Mouse (Mus musculus): Measurements from ENCODE around the gene Kcna7.
"Not testable (repeated sequence)": the region's sequence is repeated elsewhere in the genome, so short reads cannot be mapped to it uniquely, and the experiment has no call there.

The Kcna7 gene

DNA sequence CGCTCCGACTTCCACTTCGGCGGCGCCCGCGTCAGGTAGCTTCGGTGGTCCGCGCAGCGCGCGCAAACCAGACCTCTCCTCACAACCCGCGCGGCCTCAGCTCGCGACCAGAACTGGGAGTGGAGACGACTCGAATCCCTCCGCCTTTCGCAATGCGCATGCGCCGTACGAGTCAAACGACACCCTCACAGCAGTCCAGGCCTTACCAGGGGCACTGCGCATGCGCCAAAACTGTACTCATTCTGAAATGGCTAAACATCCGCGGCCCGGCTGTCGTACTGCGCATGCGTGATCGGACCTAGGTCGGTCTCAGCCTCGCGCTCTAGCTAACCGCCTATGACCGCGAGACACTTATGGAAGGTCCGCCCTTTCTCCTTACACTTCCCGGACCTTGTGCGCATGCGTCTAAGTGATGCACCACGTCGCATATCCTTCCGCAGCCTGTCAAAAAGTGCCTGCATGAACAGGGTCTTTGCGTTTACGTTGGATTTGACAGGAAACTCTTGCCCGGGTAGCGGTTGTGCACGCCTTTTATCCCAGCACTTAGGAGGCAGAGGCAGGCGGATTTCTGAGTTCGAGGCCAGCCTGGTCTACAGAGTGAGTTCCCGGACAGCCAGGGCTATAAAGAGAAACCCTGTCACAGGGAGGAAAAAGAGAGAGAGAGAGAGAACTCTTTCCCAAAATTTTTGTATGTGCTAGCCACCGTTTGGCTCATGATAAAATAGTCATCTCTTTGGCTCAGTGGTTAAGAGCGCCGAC is 9.7 kb upstream of the Kcna7 start, which contains the start of gene Snrnp70:
Snrnp70 (minus strand) TSS at position 165 of the 759 bp plus-strand sequence.
- peak; percentile 100 for DNase-seq

DNA sequence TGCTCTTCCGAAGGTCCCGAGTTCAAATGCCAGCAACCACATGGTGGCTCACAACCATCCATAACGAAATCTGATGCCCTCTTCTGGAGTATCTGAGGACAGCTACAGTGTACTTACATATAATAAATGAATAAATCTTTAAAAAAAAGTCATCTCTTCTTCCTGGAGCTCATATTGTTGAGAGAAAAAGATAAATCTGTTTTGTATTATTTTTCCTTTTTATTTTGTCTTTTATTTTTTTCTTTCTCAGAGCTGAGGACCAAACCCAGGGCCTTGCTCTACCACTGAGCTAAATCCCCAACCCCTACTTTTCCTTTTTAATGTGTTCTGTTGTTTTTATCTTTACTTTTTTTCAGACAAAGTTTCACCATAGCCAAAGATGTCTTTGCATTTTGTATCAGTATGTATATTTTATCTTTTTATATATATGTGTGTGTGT is 9.1 kb upstream of the Kcna7 start:
- not testable (repeated sequence) for DNase-seq

DNA sequence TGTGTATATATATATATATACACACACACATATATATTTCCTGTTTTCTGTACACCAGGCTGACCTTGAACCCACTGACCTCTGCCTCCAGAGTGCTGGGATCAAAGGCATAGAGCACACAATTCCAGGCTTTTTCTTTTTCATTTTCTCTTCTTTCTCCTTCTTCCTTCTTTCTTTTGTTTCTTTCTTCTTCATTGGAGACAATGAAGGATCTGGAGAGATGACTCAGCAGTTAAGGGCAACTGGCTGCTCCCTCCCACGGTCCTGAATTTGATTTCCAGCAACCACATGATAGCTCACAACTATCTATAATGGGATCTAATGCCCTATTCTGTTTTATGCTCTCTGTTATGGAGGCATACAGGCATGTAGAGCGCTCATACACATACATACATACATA is 8.7 kb upstream of the Kcna7 start:
- DNase-seq = no peak

DNA sequence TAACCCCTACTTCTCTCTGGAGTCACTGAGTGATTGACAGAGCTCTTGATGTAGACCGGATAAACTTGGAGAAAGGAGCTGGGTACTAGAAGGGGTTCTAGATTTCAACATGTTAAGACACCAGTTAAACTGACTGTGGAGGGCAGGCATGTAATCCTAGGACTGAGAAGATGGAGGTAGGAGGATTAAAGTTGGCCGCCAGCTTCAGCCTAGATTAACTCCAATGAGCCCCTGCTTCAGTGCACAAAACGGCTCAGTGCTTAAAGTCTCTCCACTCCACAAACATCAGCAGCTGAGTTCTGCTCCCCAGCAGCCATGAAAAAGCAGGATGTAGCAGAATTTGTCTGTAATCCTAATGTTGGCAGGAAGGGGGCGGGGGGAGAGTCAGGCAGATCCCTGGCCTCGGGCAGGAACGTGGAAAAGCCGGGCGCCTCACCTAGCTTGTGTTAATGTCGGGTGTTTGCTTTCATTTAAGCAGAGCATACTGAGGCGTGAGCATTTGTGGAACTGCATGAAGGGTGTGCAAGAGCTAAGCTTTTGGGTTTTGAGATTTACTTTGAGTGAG is 3.9 kb upstream of the Kcna7 start:
- no peak for DNase-seq

DNA sequence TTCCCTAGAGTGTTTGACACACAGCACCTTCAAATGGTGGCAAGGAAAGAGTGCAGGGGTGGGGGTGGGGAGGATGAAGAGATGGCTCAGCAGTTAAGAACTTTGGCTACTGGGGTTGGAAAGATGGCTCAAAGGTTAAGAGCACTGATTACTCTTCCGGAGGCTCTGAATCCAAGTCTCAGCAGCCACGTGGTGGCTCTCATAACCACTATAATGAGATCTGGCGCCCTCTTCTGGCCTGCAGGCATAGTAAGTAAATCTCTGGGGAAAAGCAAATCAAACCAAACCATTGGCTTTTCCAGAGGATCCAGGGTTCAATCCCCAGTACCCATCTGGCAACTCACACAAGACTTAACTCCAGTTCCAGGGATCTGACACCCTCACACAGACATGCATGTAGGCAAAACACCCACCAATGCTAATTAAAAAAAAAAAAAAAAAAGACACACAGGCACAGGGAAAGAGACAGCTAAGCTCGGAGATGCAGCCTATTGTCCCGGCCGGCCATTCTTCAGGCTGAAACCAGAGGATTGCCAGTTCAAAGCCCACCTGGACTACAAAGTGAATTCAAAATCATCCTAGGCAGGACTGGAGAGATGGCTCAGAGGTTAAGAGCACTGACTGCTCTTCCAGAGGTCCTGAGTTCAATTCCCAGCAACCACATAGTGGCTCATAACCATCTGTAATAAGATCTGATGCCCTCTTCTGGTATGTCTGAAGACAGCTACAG is 1.8 kb upstream of the Kcna7 start:
- no peak for DNase-seq

DNA sequence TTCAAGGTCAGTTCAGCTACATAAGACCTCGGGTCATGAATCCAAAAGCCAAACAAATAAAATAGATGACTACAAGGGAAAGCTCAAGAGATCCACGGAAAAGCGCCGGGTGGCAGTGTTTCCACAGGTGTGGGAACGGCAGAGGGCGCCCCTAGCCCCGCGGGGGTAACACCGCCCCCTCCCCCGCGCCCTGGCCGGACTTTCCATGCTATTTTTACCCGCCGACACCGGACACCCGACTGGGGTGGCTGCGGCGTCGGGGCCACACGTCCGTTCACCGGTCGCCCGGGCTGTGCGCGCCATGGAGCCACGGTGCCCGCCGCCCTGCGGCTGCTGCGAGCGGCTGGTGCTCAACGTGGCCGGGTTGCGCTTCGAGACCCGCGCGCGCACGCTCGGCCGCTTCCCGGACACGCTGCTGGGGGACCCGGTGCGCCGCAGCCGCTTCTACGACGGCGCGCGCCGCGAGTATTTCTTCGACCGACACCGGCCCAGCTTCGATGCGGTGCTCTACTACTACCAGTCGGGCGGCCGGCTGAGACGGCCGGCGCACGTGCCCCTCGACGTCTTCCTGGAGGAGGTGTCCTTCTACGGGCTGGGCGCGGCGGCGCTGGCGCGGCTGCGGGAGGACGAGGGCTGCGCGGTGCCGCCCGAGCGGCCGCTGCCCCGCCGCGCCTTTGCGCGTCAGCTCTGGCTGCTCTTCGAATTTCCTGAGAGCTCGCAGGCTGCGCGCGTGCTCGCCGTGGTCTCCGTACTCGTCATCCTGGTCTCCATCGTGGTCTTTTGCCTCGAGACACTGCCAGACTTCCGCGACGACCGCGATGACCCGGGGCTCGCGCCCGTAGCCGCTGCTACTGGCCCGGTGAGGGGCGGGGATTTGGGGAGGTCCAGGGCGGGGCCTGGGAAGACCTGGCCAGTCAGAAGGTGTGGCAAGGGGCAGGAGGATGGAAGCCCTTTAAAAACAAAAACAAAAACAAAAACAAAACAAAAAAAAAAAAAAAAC is 1.0 kb downstream of the Kcna7 start:
- no peak for DNase-seq

DNA sequence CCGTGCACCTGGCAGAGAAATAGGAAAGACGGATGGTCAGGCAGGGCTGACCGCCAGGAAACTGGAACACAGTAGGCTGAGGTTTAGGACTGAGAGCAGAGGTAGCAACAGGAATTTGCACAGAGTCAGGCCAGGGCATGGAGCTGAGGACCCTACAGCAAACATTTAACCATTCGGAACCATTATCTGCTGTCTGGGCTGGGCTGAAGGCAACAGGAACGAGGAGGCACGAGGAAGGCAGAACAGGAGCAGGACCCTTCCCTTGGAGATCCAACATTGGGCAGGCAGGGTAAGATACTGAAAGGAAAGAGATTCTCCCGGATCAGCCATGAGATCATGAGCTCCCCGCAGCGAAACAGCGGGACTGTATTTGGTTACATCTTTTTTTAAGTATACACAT is 2.4 kb downstream of the Kcna7 start:
- DNase-seq = no peak

DNA sequence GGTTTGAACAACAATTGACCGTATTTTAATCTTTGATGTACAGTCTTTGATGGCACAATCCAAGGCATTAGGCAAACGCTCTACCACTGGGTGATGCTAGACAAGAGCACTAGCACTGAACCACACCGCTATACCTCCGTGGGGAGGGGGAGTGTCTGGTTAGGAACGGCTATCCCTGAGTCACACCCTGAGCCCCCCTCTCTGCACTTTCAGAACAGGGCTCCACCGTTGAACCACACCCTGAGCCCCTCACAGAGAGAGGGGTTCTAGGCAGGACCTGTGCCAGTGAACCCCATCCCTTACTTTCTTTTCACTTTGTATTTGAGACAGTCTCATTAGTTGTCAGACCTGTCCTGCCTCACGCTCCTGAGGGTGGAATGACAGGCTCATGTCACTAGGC is 2.9 kb downstream of the Kcna7 start:
- no peak for DNase-seq

DNA sequence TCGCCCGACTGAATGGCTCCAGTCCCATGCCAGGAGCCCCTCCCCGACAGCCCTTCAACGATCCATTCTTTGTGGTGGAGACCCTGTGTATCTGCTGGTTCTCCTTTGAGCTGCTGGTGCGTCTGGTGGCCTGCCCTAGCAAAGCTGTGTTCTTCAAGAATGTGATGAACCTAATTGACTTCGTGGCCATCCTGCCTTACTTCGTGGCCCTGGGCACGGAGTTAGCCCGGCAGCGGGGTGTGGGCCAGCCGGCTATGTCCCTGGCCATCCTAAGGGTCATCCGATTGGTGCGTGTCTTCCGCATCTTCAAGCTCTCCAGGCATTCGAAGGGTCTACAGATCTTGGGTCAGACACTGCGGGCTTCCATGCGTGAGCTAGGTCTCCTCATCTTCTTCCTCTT is 3.5 kb downstream of the Kcna7 start:
- no peak for DNase-seq

DNA sequence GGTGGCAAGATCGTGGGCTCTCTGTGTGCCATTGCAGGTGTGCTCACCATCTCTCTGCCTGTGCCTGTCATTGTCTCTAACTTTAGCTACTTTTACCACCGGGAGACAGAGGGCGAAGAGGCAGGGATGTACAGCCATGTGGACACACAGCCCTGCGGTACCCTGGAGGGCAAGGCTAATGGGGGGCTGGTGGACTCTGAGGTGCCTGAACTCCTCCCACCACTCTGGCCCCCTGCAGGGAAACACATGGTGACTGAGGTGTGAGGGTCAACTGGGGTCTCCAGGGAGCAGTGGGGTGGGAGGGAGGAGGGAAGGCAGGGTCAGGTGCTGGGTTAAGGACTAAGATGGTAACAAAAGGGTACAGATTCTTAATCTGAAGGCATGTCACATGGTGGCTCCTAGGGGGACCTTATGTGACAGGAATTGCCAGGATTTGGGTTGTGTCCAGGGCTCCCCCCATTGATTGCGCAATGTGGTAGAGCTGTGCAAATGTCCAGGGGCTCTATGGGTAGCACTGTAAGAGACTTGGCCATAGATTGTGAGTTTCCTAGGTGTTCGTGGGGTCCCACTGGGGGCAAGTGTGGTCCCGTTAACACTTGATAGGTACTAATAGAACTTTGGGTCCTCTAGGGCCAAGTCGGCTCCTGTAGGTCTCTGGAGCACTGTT is 4.2 kb downstream of the Kcna7 start:
- no peak for DNase-seq

DNA sequence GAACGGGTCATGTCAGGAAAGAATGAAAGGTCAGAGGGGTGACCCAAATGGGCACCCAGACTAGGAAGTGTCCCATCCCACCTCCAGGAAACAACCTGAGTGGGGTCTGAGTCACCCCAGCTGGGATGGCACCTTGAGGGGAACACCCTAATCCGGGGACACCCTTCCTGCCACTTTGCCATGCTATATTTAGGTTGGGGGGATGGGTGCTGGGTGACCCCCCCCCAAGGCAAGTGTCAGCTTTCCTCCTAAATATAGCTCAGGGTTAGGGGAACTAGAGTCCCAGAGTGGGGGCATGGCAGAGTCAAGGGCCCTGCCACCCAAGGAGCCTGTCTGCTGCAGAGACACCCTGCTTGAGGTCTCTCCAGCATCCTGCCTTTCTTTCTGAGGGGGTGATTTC is 7.0 kb downstream of the Kcna7 start:
- DNase-seq = no peak

DNA sequence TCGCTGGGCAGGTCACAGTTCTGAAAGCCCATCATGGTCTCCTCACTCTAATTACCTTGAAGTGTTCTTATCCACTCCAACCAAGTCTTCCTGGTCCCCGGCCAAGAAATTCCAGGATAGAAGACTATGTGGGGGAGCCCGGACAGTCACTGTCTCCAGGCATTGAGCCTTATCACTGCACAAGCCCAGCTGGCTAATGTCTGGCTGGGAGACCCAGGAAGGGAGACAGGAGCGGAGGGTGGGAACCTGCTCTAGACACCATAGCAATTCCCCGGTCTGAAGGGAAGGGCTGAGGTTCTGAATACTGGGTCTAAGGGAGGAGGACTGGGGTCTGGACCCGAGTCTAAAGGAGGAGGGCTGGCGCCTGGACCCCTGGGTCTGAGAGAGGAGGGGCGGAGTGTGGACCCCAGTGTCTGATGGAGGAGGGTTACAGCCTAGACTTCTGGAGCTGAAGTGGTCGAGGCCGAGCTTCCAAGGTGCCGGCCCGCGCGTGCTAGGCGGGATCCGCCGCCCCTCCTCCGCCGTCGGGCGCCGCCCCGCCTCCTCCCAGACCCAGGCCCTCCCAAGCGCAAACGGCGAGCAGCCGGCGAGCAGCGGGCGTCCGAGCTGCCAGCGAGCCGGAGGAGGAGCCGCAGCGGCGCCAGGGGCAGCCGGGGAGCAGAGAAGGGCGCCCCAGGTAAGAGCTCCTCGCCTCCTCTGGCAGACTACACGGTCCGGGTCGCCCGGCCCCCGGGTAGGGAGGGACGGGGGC is 7.8 kb downstream of the Kcna7 start, which contains the start of gene Ntf5:
Ntf5 (plus strand) TSS at position 583 of the 751 bp plus-strand sequence.
- DNase-seq = no peak

DNA sequence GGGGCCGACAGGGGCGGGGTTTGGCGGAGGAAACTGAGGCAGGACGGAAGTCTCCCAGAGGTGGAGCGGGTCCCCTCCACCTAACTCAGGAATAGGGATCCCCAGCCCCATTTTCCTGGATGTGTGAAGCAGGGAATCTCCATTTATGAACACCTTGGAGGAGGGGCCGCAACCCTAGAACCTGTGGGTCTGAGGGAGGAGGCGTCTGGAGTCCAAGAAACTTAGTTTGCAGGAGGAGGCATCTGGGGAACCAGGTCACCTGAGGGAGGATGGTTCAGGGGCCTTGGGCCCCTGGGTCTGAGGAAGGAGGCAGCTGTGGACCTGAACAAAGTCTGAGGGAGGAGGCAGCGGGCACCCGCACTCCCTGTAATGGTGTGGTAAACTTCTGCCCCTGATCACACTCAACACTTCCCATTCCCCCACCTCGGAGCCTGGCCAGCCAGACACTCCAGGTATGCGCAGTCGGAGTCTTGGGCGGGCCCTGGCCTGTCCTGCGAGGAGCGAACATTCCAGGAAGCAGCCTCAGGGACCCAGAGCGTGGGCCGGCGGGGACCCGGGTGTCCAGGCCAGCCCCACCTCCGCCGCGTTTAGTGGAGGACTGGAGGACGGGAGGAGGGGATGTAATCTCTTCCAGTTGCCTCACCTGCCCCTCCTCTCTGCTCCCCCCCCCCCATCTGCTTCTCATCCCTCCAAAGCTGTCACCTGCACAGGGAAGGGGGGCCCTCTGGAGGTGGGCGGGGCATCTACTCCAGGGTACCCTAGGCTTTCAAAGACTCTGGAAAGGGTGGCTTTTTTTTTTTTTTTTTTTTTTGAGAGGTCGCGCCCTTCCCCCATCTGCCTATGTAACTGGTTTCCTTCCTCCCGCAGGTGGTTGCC is 8.6 kb downstream of the Kcna7 start:
- DNase-seq = no peak

DNA sequence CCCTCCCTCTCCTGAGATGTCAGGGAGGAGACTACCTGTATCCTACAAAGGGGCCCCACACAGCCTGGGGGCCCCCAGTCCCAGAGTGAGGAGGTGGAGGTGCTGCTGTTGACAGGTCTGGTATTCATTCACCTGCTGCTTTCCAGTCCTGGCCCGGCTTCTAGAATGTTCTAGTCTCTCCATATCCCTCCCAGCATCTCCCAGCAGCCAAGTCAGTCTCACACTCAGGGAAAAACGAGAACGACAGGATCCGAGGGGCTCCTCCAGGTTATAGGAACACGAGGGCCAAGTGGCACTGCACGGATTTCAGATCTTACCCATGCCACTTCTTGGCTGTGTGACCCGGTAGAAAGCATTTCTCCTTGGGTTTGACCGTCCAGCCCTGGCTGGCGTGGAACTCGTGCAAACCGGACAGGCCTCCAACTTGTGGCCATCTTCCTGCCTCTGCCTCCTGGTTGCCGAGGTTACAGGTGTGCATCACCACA is 9.3 kb downstream of the Kcna7 start:
- DNase-seq = no peak

DNA sequence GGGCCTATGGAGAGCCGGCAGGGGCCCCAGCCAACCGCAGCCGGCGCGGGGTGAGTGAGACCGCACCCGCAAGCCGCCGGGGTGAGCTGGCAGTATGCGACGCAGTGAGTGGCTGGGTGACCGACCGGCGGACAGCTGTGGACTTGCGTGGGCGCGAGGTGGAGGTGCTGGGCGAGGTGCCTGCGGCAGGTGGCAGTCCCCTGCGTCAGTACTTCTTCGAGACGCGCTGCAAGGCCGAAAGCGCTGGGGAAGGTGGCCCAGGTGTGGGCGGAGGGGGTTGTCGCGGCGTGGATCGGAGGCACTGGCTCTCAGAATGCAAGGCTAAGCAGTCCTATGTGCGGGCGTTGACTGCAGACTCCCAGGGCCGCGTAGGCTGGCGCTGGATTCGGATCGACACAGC is 10.2 kb downstream of the Kcna7 start:
- DNase-seq = no peak

DNA sequence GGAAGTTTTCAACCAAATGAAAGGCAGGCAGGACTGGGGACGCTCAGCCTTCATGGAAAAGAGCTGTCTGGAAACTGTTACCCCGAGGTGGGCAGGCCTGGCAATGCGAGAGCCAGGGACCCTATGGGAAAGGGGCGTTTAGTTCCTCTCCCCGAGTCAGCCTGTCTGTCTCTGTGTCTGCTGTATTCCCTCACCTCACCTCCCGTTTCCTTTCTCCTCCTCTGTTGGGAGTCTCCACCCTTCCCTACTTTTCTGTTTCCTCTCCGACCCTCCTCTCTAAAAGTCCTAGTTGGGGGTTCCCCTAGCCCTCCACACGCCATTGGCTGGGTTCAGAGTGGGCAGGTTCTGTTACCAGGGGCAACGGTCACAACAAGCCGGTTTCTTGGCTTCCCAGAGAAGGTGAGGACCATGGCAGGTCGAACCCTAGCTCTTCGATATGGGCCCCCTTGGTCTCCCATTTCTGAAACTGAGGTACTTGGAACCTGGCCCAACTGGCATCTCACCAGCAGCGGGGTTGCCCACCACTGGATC is 12.6 kb downstream of the Kcna7 start:
- no peak for DNase-seq

DNA sequence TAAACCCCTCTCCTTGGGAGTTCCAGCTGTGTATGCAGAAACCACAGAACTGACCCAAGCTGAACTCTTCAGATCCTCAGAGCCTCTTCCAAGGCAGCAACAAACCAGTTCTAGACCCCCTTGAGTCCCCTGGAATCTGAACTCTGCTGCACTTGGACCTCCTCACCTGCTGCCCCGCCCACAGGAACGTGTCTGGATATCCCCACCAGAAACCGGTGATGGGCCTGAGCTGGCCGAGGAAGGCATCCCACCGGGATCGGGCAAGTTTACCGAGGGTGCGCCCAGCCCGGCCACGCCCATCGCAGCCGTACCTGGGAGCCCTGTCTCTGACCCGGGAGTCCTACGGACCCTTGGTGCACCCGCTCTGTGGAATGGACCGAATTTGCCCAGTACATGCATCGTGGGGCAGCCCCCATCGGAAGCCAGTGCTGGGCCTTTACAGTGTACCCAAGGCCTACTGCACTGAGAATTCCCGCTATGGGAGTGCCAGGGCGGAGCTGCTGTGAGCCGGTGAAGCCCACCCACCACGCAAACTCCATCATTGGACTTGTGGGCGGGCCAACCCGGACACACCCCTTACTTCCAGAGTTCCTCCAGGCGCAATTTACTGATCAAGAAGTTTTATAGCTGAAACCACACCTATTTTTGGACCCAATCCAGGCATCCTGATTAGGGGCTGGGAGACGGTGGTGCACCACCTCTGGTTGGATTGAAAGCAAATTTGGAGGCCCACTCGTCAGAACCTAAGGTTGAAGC is 14.6 kb downstream of the Kcna7 start:
- no peak for DNase-seq

DNA sequence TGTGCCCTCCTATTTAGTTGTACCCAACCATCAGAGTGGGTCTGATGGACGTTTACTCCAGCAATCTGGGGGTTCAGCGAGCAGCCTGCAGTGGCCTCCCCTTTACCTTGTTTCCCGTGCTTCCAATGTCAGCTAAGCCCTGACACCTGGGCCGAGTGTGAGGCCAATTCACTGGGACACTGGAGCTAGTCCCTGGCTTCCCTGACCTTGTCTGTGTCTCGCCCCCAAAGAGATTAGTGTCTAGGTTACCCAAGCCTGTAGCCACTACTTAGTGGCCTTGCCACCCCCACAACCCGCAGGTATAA is 15.1 kb downstream of the Kcna7 start, which contains the start of gene Lhb:
Lhb (plus strand) TSS at position 206 of the 305 bp plus-strand sequence.
- DNase-seq = no peak

DNA sequence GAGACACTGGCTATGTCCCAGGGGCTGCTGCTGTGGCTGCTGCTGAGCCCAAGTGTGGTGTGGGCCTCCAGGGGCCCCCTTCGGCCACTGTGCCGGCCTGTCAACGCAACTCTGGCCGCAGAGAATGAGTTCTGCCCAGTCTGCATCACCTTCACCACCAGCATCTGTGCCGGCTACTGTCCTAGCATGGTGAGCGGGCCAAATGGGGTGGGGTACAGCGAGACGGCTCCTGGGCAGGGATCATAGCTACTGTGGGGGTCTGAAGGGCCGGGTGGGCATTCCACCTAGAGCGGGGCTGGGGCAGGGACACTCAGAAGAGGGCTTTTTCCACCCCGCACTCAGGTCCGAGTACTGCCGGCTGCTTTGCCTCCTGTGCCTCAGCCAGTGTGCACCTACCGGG is 15.7 kb downstream of the Kcna7 start:
- no peak for DNase-seq

Data from cerebellum, adult 9-11 months (tissue).